Mouse (Mus musculus) common myeloid progenitor, adult 5-6 weeks (primary cell): ENCODE measurements at regions not wholly inside any gene's neighbourhood (a gene's known extent, or its start where the extent isn't known, plus 50 kb on each side); places are given as distances from the start of the nearest gene placed in this dataset.
"Not testable (repeated sequence)": the region's sequence is repeated elsewhere in the genome, so short reads cannot be mapped to it uniquely, and the experiment has no call there.

Source experiments
- ATAC-seq: replicated peaks from 2 replicates; pipeline ENCODE4 v1.8.0; 2016; ENCODE audit warnings: low read depth, mild to moderate bottlenecking, moderate TSS enrichment, inconsistent platforms; ENCODE audit not compliant: poor library complexity, severe bottlenecking

DNA sequence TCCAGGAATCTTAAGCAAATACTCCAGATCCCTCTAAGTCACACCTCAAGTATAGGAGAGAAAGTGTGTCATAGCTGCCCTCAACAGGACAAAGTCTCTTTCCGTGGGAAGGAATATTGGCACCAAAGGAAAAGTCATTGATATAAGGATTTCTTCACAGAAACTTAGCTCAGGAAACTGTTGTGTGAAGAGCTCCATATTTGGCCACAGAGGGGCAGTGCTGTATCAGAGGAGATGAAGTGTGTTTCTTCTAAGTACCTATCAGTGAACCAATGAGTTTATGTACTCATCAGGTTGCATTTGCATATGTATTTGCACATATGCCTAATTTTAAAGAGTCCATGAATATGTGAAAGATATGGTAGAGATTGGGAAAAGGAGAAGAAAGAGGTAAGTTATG lies 871.9 kb upstream of the Olfr1507 start:
- ATAC-seq, result peak; percentile 95

GRCm38 (mm10) chr14:53363995-53364394 lies 868.4 kb upstream of the Olfr1507 start:
- 0 out of 2 replicates have a peak, but pooled peaks have one; percentile 47 for ATAC-seq

GRCm38 (mm10) chr14:53362054-53362453 lies 866.5 kb upstream of the Olfr1507 start:
- peak; percentile 47; the same call in 1 of the 2 replicates for ATAC-seq

DNA sequence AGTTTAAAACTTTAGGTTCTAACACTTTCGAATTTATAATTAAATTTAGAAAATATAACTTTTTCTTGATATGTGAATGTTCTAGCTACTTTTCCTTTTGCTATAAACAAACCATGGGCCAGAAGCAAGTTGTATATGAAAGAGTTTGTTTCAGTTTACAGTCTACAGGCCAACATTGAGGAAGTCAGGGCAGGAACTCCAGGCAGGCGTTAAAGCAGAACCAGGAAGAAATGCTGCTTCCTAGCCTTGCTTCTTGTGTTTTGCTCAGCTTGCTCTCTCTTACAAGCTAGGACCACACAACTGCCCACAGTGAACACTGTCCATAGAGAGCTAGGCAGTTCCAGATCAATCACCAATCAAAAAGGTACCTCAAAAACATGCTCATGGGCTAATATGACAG lies 861.9 kb upstream of the Olfr1507 start:
- not testable (repeated sequence) for ATAC-seq

GRCm38 (mm10) chr14:53356783-53357182 lies 861.2 kb upstream of the Olfr1507 start:
- peak; percentile 61; the same call in 1 of the 2 replicates for ATAC-seq

DNA sequence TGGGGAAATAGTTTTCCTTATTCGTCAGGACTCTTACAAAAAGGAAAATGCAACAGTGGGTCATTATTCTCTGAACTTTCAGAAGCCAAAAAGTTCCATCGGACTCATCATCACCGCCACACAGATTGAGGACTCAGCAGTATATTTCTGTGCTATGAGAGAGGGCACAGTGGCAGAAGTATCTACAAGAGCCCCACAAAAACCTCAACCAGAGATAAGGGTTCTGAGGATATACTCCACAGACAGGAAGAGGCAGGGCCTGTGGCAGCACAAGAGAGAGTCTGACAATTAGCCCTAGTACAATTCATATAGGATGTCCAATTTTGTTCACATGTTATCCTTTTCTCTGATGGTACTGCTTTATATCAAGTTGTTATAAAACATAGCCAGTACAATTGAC lies 855.9 kb upstream of the Olfr1507 start:
- ATAC-seq, result peak; percentile 91

DNA sequence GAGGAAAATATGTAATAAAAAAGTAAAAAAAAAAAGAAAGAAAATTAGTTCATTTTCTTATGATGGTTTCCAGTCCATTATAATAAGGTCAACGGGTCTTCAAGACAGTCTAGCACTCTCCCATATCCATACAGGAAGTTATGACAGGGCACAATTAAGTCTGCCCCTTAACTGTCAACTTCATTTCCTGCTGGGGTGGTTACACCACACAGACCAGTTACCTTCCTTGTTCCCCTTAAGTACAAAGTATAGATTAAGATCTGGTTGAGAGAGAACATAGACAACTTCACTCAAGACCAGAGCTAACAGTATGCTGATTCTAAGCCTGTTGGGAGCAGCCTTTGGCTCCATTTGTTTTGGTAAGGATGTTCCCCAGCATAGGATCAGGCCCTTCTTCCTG lies 855.2 kb upstream of the Olfr1507 start:
- ATAC-seq, result peak; percentile 80

DNA sequence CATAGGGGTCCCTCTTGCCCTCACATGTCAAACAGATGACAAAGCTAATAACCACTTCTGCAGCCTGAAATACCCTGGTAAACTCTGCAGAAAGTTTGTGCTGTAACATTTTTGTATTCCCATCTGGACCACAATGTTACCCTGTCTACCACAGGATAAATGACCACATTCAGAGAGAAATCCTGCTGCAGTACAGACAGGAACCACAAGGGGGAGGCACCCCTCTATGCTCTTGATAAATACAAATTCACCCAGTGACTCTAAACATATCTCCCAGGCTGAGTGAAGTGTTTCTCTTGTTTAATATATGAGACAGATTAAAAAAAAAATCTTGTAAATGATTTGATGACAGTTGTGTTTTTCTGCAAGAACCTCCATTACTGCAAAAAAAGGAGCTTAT lies 853.6 kb upstream of the Olfr1507 start:
- peak; percentile 57 for ATAC-seq

- peak; percentile 97 for ATAC-seq
Measured at GRCm38 (mm10) chr14:53345568-53345967, 850.0 kb upstream of the Olfr1507 start.

- ATAC-seq, result not testable (repeated sequence)
Measured at GRCm38 (mm10) chr14:53343849-53344248, 848.3 kb upstream of the Olfr1507 start.

DNA sequence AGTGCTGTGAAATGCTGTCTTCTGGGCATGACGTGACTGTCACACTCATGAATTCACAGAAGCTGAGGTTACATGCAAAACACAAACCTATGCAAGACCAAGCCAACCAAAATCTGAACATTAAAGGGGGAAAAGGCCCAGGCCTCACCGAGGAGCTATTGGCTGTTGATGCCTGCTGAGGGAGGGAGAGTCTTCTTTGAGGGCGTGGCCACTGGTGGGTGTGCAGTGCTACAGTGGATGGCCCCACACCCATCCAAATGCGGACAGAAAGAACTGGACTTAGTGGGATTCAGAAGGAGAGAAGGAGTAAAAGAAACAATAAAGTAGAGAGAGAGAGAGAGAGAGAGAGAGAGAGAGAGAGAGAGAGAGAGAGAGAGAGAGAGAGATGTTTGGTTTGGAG lies 843.6 kb upstream of the Olfr1507 start:
- not testable (repeated sequence) for ATAC-seq

DNA sequence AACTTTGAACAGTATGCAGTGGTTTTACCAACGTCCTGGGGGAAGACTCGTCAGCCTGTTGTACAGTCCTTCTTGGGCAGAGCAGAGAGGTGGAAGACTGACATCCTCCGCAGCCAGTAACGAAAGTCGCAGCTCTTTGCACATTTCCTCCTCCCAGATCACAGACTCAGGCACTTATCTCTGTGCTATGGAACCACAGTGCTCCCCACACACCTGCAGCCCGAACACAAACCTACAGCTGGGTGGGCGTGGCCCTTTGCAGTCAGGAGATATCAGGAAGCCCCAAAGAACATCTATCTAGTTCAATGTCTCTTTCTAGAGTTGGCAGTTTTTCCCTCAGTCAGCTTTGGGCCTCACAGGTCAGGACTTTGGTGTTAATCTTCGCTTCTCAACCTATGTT lies 841.9 kb upstream of the Olfr1507 start:
- ATAC-seq, result peak; percentile 46; the same call in 1 of the 2 replicates

GRCm38 (mm10) chr14:53336705-53337104 lies 841.2 kb upstream of the Olfr1507 start:
- ATAC-seq, result peak; percentile 53

GRCm38 (mm10) chr14:53334451-53334850 lies 838.9 kb upstream of the Olfr1507 start:
- peak; percentile 50; the same call in 1 of the 2 replicates for ATAC-seq

DNA sequence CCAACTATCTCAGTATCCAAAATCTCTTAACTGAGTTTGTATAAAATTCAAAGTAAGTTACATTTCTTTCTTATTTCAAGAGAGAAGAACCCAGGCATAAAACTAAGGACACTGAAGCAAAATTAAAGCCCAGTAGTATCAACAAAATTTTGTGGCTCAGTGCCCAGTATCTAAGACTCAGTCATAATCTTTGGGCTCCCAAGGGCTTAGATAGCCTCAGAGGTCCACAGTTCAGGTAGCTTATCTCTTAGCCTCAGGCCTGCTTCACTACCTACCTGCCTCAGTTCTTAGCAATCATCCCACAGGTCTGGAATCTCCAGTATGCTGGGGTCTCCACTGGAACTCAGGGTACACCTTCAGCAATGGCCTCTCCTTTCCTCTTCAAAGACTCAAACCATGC lies 835.6 kb upstream of the Olfr1507 start:
- 0 out of 2 replicates have a peak, but pooled peaks have one; percentile 5 for ATAC-seq

GRCm38 (mm10) chr14:53324367-53324766 lies 828.8 kb upstream of the Olfr1507 start:
- ATAC-seq, result not testable (repeated sequence)

- ATAC-seq, result peak; percentile 94
Measured at GRCm38 (mm10) chr14:53318512-53319309, 823.2 kb upstream of the Olfr1507 start.

GRCm38 (mm10) chr14:53312490-53312889 lies 816.9 kb upstream of the Olfr1507 start:
- peak; percentile 74 for ATAC-seq

GRCm38 (mm10) chr14:53303179-53303578 lies 807.6 kb upstream of the Olfr1507 start:
- ATAC-seq, result not testable (repeated sequence)

DNA sequence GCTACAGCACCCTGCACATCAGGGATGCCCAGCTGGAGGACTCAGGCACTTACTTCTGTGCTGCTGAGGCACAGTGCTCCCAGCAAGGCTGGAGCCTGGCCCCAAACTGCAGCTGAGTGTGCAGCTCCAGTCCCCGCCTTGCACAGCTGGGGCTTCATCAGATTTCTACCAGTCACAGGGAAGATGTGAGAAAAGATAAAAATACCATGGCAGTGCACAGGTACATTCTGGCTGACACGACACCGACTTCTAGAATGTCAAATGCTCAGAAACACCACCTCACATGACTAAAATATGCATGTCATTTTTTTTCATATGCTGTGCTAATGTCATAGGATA lies 806.9 kb upstream of the Olfr1507 start:
- ATAC-seq, result not testable (repeated sequence)

DNA sequence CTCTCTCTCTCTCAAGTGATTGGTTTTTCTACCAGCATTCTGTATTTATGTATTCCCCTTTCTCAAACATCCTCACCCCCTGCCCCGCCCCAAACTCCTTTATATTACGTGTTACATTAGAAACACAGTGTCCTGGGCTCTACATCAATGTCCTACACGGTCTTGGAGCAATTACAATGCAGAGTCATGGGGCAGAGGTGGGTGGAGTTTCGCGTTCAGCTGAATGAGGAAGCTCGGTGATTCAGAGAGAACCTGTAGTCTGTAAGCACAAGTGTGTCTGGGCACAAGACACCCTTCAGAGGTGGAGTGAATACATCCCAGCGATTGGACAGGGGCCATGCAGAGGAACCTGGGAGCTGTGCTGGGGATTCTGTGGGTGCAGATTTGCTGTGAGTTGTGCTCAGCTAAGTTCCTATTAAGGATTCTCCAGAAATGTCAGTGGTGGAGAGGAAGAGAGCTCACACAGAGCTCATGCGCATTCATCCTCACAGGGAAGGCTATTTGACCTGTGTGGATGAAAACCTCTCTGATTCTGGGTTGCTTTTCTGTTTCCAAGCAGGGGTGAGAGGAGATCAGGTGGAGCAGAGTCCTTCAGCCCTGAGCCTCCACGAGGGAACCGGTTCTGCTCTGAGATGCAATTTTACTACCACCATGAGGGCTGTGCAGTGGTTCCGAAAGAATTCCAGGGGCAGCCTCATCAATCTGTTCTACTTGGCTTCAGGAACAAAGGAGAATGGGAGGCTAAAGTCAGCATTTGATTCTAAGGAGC lies 806.4 kb upstream of the Olfr1507 start:
- ATAC-seq, result peak; percentile 70
